Mouse (Mus musculus): Measurements from ENCODE around the gene Acot11. TPM values are rescaled to one million over a fixed set of nuclear protein-coding genes. Genes with fewer than 3 reads are reported as not detected.
A peak's percentile ranks its signal among the peaks of the same experiment; 100 is the strongest.
"Not testable (repeated sequence)": the region's sequence is repeated elsewhere in the genome, so short reads cannot be mapped to it uniquely, and the experiment has no call there.

Gene Acot11
- polyA plus RNA-seq, 1 experiment from 2014 or later, result 3.9 TPM

GRCm38 (mm10) chr4:106775767-106776166, 29.0 kb downstream of the Acot11 start:
- H3K9ac ChIP-seq; ATAC-seq (ENCODE audit: extremely low read depth, insufficient number of reproducible peaks, low FRiP score, low TSS enrichment); H3K27ac ChIP-seq (replicated peaks); H3K27me3 ChIP-seq (replicated peaks); H3K4me3 ChIP-seq; H3K4me2 ChIP-seq; H3K9me3 ChIP-seq; H3K36me3 ChIP-seq: not testable (repeated sequence)
- peaks cover 36% of the 10 kb centered on the region for H3K4me1 ChIP-seq
- 81% methylated on average over 6 of the region's 6 CpGs for WGBS

GRCm38 (mm10) chr4:106772558-106772957, 32.2 kb downstream of the Acot11 start:
- H3K4me2 ChIP-seq, result no peak overlapping the region
- no peaks in the 10 kb centered on the region for H3K27me3 ChIP-seq (replicated peaks)
- no peaks in the 10 kb centered on the region for H3K9me3 ChIP-seq
- 93% methylated on average over 1 of the region's 1 CpGs for WGBS
- H3K9ac ChIP-seq, result no peak overlapping the region
- no peak overlapping the region for H3K4me3 ChIP-seq
- H3K36me3 ChIP-seq, result no peaks in the 10 kb centered on the region
- peaks cover 6% of the 10 kb centered on the region for H3K4me1 ChIP-seq
- H3K27ac ChIP-seq (replicated peaks), result no peak overlapping the region
- no peak for ATAC-seq (ENCODE audit: extremely low read depth, insufficient number of reproducible peaks, low FRiP score, low TSS enrichment)

- Histone ChIP-seq H3K4me1 (no peaks in the 10 kb centered on the region), H3K4me3 (no peak overlapping the region), H3K27me3 (replicated peaks) (no peaks in the 10 kb centered on the region), H3K36me3 (no peaks in the 10 kb centered on the region), H3K9ac (no peak overlapping the region), H3K9me3 (no peaks in the 10 kb centered on the region), H3K4me2 (no peak overlapping the region), H3K27ac (replicated peaks) (no peak overlapping the region)
- WGBS, result 74% methylated on average over 2 of the region's 2 CpGs
- no peak for ATAC-seq (ENCODE audit: extremely low read depth, insufficient number of reproducible peaks, low FRiP score, low TSS enrichment)
These were observed 35.5 kb downstream of the Acot11 start for GRCm38 (mm10) chr4:106769306-106769705.

GRCm38 (mm10) chr4:106764166-106764565, 40.6 kb downstream of the Acot11 start:
- 81% methylated on average over 7 of the region's 7 CpGs for WGBS
- peaks cover 13% of the 10 kb centered on the region for H3K36me3 ChIP-seq
- no peak overlapping the region for H3K4me2 ChIP-seq
- H3K9me3 ChIP-seq, result no peaks in the 10 kb centered on the region
- no peaks in the 10 kb centered on the region for H3K4me1 ChIP-seq
- no peak for ATAC-seq (ENCODE audit: extremely low read depth, insufficient number of reproducible peaks, low FRiP score, low TSS enrichment)
- H3K4me3 ChIP-seq, result no peak overlapping the region
- H3K27me3 ChIP-seq (replicated peaks), result no peaks in the 10 kb centered on the region
- H3K27ac ChIP-seq (replicated peaks), result no peak overlapping the region
- H3K9ac ChIP-seq, result no peak overlapping the region

GRCm38 (mm10) chr4:106751726-106752125, 53.1 kb downstream of the Acot11 start:
- WGBS, result 92% methylated on average over 6 of the region's 6 CpGs
- H3K36me3 ChIP-seq, result 0 out of 2 replicates have a peak, but pooled peaks cover 8% of the 10 kb centered on the region

GRCm38 (mm10) chr4:106749699-106750098, 55.1 kb downstream of the Acot11 start:
- H3K4me3 ChIP-seq, result peak overlapping the region; percentile 28
- WGBS, result 8% methylated on average over 7 of the region's 7 CpGs
- ATAC-seq (ENCODE audit: extremely low read depth, insufficient number of reproducible peaks, low FRiP score, low TSS enrichment), result no peak
- H3K4me2 ChIP-seq, result peak overlapping the region; percentile 57
- H3K36me3 ChIP-seq, result 0 out of 2 replicates have a peak, but pooled peaks cover 8% of the 10 kb centered on the region
- peak overlapping the region; percentile 61 for H3K9ac ChIP-seq
- H3K27ac ChIP-seq (replicated peaks), result no peak overlapping the region
- H3K9me3 ChIP-seq, result no peaks in the 10 kb centered on the region
- peaks cover 12% of the 10 kb centered on the region for H3K4me1 ChIP-seq
- no peaks in the 10 kb centered on the region for H3K27me3 ChIP-seq (replicated peaks)

More at GRCm38 (mm10) chr4:106751726-106752125, 53.1 kb downstream of the Acot11 start:
- H3K27ac ChIP-seq (replicated peaks), result no peak overlapping the region
- H3K9ac ChIP-seq, result no peak overlapping the region
- no peaks in the 10 kb centered on the region for H3K27me3 ChIP-seq (replicated peaks)
- ATAC-seq (ENCODE audit: extremely low read depth, insufficient number of reproducible peaks, low FRiP score, low TSS enrichment), result no peak
- no peak overlapping the region for H3K4me3 ChIP-seq
- no peak overlapping the region for H3K4me2 ChIP-seq
- peaks cover 8% of the 10 kb centered on the region for H3K4me1 ChIP-seq
- no peaks in the 10 kb centered on the region for H3K9me3 ChIP-seq

GRCm38 (mm10) chr4:106747001-106747580, 57.7 kb downstream of the Acot11 start:
- Histone ChIP-seq H3K4me2 (no peak overlapping the region), H3K36me3 (0 out of 2 replicates have a peak, but pooled peaks cover 8% of the 10 kb centered on the region), H3K27me3 (replicated peaks) (no peaks in the 10 kb centered on the region), H3K9me3 (no peaks in the 10 kb centered on the region), H3K4me3 (no peak overlapping the region), H3K27ac (replicated peaks) (no peak overlapping the region), H3K4me1 (peaks cover 12% of the 10 kb centered on the region), H3K9ac (no peak overlapping the region)
- no peak for ATAC-seq (ENCODE audit: extremely low read depth, insufficient number of reproducible peaks, low FRiP score, low TSS enrichment)
- WGBS, result 87% methylated on average over 1 of the region's 1 CpGs

GRCm38 (mm10) chr4:106745862-106746261, 58.9 kb downstream of the Acot11 start:
- 0 out of 2 replicates have a peak, but pooled peaks cover 8% of the 10 kb centered on the region for H3K36me3 ChIP-seq
- H3K4me2 ChIP-seq, result no peak overlapping the region
- H3K9me3 ChIP-seq, result no peaks in the 10 kb centered on the region
- no peak for ATAC-seq (ENCODE audit: extremely low read depth, insufficient number of reproducible peaks, low FRiP score, low TSS enrichment)
- 77% methylated on average over 7 of the region's 7 CpGs for WGBS
- H3K27ac ChIP-seq (replicated peaks), result no peak overlapping the region
- H3K4me3 ChIP-seq, result no peak overlapping the region
- no peak overlapping the region for H3K9ac ChIP-seq
- H3K27me3 ChIP-seq (replicated peaks), result no peaks in the 10 kb centered on the region
- peaks cover 12% of the 10 kb centered on the region for H3K4me1 ChIP-seq

- H3K4me2 ChIP-seq, result no peak overlapping the region
- ATAC-seq (ENCODE audit: extremely low read depth, insufficient number of reproducible peaks, low FRiP score, low TSS enrichment), result no peak
These were observed 66.9 kb downstream of the Acot11 start for GRCm38 (mm10) chr4:106737904-106738303.

GRCm38 (mm10) chr4:106736884-106737283, 67.9 kb downstream of the Acot11 start:
- not testable (repeated sequence) for H3K9me3 ChIP-seq; H3K27me3 ChIP-seq (replicated peaks); H3K36me3 ChIP-seq; H3K9ac ChIP-seq; H3K4me3 ChIP-seq; H3K27ac ChIP-seq (replicated peaks); ATAC-seq (ENCODE audit: extremely low read depth, insufficient number of reproducible peaks, low FRiP score, low TSS enrichment); H3K4me2 ChIP-seq; H3K4me1 ChIP-seq
- WGBS, result 83% methylated on average over 1 of the region's 1 CpGs

More at GRCm38 (mm10) chr4:106737904-106738303, 66.9 kb downstream of the Acot11 start:
- H3K4me1 ChIP-seq, result no peaks in the 10 kb centered on the region
- no peak overlapping the region for H3K27ac ChIP-seq (replicated peaks)
- no peak overlapping the region for H3K4me3 ChIP-seq
- no peaks in the 10 kb centered on the region for H3K27me3 ChIP-seq (replicated peaks)
- 66% methylated on average over 3 of the region's 3 CpGs for WGBS
- no peak overlapping the region for H3K9ac ChIP-seq
- no peaks in the 10 kb centered on the region for H3K9me3 ChIP-seq
- H3K36me3 ChIP-seq, result no peaks in the 10 kb centered on the region

GRCm38 (mm10) chr4:106733636-106734035, 71.2 kb downstream of the Acot11 start, which contains the start of gene Fam151a:
Gene Fam151a, plus strand, starts transcription at chr4:106733889.
- Histone ChIP-seq H3K4me2 (no peak within 1 kb of the TSS), H3K4me3 (no peak within 1 kb of the TSS), H3K4me1 (no peaks in the 10 kb centered on the region), H3K9me3 (no peaks in the 10 kb centered on the region), H3K27ac (replicated peaks) (no peak within 1 kb of the TSS), H3K27me3 (replicated peaks) (0 out of 2 replicates have a peak, but pooled peaks cover 3% of the 10 kb centered on the region), H3K9ac (no peak within 1 kb of the TSS), H3K36me3 (no peaks in the 10 kb centered on the region)
- 20% methylated on average over 4 of the region's 4 CpGs for WGBS
- ATAC-seq (ENCODE audit: extremely low read depth, insufficient number of reproducible peaks, low FRiP score, low TSS enrichment), result no peak

GRCm38 (mm10) chr4:106730814-106731213, 74.0 kb downstream of the Acot11 start, which contains the start of gene Mroh7:
Gene Mroh7, minus strand, starts transcription at chr4:106730925.
- ATAC-seq (ENCODE audit: extremely low read depth, insufficient number of reproducible peaks, low FRiP score, low TSS enrichment), result no peak
- Histone ChIP-seq H3K4me1 (no peaks in the 10 kb centered on the region), H3K9ac (no peak within 1 kb of the TSS), H3K4me2 (no peak within 1 kb of the TSS), H3K27me3 (replicated peaks) (0 out of 2 replicates have a peak, but pooled peaks cover 3% of the 10 kb centered on the region), H3K4me3 (no peak within 1 kb of the TSS), H3K9me3 (no peaks in the 10 kb centered on the region), H3K36me3 (no peaks in the 10 kb centered on the region), H3K27ac (replicated peaks) (no peak within 1 kb of the TSS)
- 78% methylated on average over 7 of the region's 7 CpGs for WGBS

Data from heart, embryonic 13.5 days (tissue).